Mouse (Mus musculus): ENCODE data around the gene Ulk1. TPM values are rescaled to one million over a fixed set of nuclear protein-coding genes. Genes with fewer than 3 reads are reported as not detected.
"Not testable (repeated sequence)": the region's sequence is repeated elsewhere in the genome, so short reads cannot be mapped to it uniquely, and the experiment has no call there.

The Ulk1 gene
- polyA plus RNA-seq, 1 experiment from 2014 or later, result 27.4 TPM

DNA sequence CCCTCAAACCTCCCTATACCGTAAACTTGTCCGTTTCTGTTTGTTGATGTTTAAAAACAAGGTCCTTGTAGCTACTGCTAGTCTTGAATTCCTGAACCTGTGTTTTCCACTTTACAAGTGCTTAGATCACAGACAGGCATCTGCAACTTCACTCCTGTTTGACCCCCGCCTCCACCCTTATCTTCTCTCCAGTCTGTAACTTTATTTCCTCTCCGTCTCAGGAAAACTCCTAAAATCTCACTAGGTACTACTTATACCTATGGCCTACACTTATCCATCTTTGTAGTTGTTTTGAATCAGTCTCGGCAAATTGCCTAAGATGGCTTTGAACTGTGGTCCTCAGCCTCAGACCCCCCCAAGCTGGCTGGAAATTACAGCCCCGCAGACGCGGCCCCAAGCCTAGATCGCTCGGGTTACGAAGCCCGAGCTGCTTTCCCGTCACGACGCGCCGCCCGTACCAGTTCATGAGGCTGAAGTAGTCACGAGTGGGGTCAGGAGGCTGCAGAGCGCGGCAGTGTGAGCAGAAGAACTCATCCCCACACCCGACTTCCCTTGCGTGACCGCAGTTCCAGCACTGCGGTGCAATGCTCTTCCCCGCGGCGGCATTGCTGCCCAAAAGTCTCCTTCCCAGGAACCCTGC, 29.3 kb upstream of the Ulk1 start:
- 7% methylated on average over 28 of the region's 28 CpGs for WGBS
- Histone ChIP-seq H3K36me3 (replicated peaks; ENCODE audit: control insufficient read depth, insufficient read depth, low read depth, low read length) (no peaks in the 10 kb centered on the region), H3K27me3 (ENCODE audit: control insufficient read depth, insufficient read depth, low read length) (no peaks in the 10 kb centered on the region), H3K9me3 (replicated peaks; ENCODE audit: control insufficient read depth, low read length) (no peaks in the 10 kb centered on the region), H3K27ac (replicated peaks; ENCODE audit: low read depth, low read length) (peak overlapping the region; percentile 65), H3K9ac (replicated peaks; ENCODE audit: low read length) (peak overlapping the region; percentile 81), H3K4me2 (ENCODE audit: low read depth, low read length) (peak overlapping the region; percentile 78), H3K4me1 (ENCODE audit: control insufficient read depth, insufficient read depth, low read length) (no peaks in the 10 kb centered on the region), H3K4me3 (ENCODE audit: low read depth, low read length) (peak overlapping the region; percentile 75)
- ATAC-seq (replicated peaks; ENCODE audit: insufficient number of reproducible peaks, low FRiP score, low TSS enrichment, low read depth), result peak; percentile 57
- DNase-seq (ENCODE audit: low spot score), result peak; percentile 15

DNA sequence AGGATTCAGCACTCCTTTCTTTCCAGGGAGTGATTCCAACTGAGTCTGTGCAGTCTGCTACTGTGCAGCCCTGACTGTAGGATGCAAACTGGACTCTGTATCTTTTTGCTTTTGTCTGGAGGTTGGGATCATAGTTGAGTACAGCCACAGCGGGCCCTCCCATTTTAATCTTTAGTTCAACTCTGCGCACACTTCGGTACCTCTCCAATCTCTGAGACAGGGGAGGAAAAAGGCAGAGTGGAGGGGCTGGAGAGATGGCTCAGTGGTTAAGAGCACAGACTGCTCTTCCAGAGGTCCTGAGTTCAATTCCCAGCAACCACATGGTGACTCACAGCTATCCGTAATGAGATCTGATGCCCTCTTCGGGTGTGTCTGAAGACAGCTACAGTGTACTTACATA, 28.1 kb upstream of the Ulk1 start:
- not testable (repeated sequence) for H3K9me3 ChIP-seq (replicated peaks; ENCODE audit: control insufficient read depth, low read length); H3K4me2 ChIP-seq (ENCODE audit: low read depth, low read length); H3K4me1 ChIP-seq (ENCODE audit: control insufficient read depth, insufficient read depth, low read length); H3K36me3 ChIP-seq (replicated peaks; ENCODE audit: control insufficient read depth, insufficient read depth, low read depth, low read length); H3K27me3 ChIP-seq (ENCODE audit: control insufficient read depth, insufficient read depth, low read length); H3K9ac ChIP-seq (replicated peaks; ENCODE audit: low read length); H3K27ac ChIP-seq (replicated peaks; ENCODE audit: low read depth, low read length); ATAC-seq (replicated peaks; ENCODE audit: insufficient number of reproducible peaks, low FRiP score, low TSS enrichment, low read depth); DNase-seq (ENCODE audit: low spot score); H3K4me3 ChIP-seq (ENCODE audit: low read depth, low read length)
- WGBS, result 90% methylated on average over 5 of the region's 5 CpGs

DNA sequence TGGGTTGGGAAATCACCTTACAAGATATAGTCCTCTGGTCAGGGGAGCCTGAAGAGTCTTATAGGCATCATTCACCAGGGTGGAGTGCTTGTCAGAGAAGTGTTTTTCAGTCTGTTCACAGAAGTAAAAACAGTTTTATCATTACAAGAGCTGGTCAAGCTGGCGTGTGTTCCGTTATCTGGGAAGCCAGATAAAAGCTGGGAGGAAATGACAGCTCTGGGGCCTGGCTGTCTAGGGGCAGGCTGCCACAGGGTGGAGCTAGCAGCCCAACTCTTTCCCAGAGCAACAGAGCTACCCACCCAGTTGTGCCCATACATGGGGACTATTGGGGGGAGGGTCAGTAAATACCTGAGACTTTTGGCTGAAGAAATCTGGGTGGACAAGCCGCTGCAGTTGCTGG, 26.1 kb upstream of the Ulk1 start:
- Histone ChIP-seq H3K4me3 (ENCODE audit: low read depth, low read length) (no peak overlapping the region), H3K9ac (replicated peaks; ENCODE audit: low read length) (no peak overlapping the region), H3K9me3 (replicated peaks; ENCODE audit: control insufficient read depth, low read length) (no peaks in the 10 kb centered on the region), H3K27me3 (ENCODE audit: control insufficient read depth, insufficient read depth, low read length) (no peaks in the 10 kb centered on the region), H3K4me2 (ENCODE audit: low read depth, low read length) (no peak overlapping the region), H3K4me1 (ENCODE audit: control insufficient read depth, insufficient read depth, low read length) (no peaks in the 10 kb centered on the region), H3K27ac (replicated peaks; ENCODE audit: low read depth, low read length) (no peak overlapping the region), H3K36me3 (replicated peaks; ENCODE audit: control insufficient read depth, insufficient read depth, low read depth, low read length) (no peaks in the 10 kb centered on the region)
- ATAC-seq (replicated peaks; ENCODE audit: insufficient number of reproducible peaks, low FRiP score, low TSS enrichment, low read depth), result no peak
- WGBS, result 38% methylated on average over 3 of the region's 3 CpGs
- DNase-seq (ENCODE audit: low spot score), result peak; percentile 48

- ATAC-seq (replicated peaks; ENCODE audit: insufficient number of reproducible peaks, low FRiP score, low TSS enrichment, low read depth) (no peak), DNase-seq (ENCODE audit: low spot score) (no peak)
- no peak overlapping the region for H3K4me2 ChIP-seq (ENCODE audit: low read depth, low read length)
- H3K27ac ChIP-seq (replicated peaks; ENCODE audit: low read depth, low read length), result no peak overlapping the region
- H3K4me3 ChIP-seq (ENCODE audit: low read depth, low read length), result no peak overlapping the region
- WGBS, result 86% methylated on average over 5 of the region's 5 CpGs
- no peaks in the 10 kb centered on the region for H3K27me3 ChIP-seq (ENCODE audit: control insufficient read depth, insufficient read depth, low read length)
- H3K4me1 ChIP-seq (ENCODE audit: control insufficient read depth, insufficient read depth, low read length), result no peaks in the 10 kb centered on the region
- no peaks in the 10 kb centered on the region for H3K9me3 ChIP-seq (replicated peaks; ENCODE audit: control insufficient read depth, low read length)
- H3K9ac ChIP-seq (replicated peaks; ENCODE audit: low read length), result no peak overlapping the region
- H3K36me3 ChIP-seq (replicated peaks; ENCODE audit: control insufficient read depth, insufficient read depth, low read depth, low read length), result no peaks in the 10 kb centered on the region
Observed at GRCm38 (mm10) chr5:110831036-110831720, 21.3 kb upstream of the Ulk1 start.

- H3K4me2 ChIP-seq (ENCODE audit: low read depth, low read length), result no peak overlapping the region
- H3K4me3 ChIP-seq (ENCODE audit: low read depth, low read length), result no peak overlapping the region
- H3K4me1 ChIP-seq (ENCODE audit: control insufficient read depth, insufficient read depth, low read length), result no peaks in the 10 kb centered on the region
- H3K27me3 ChIP-seq (ENCODE audit: control insufficient read depth, insufficient read depth, low read length), result no peaks in the 10 kb centered on the region
- no peak overlapping the region for H3K9ac ChIP-seq (replicated peaks; ENCODE audit: low read length)
- no peak for ATAC-seq (replicated peaks; ENCODE audit: insufficient number of reproducible peaks, low FRiP score, low TSS enrichment, low read depth)
- no peak for DNase-seq (ENCODE audit: low spot score)
- H3K9me3 ChIP-seq (replicated peaks; ENCODE audit: control insufficient read depth, low read length), result no peaks in the 10 kb centered on the region
- H3K36me3 ChIP-seq (replicated peaks; ENCODE audit: control insufficient read depth, insufficient read depth, low read depth, low read length), result no peaks in the 10 kb centered on the region
- H3K27ac ChIP-seq (replicated peaks; ENCODE audit: low read depth, low read length), result no peak overlapping the region
- WGBS, result 91% methylated on average over 5 of the region's 5 CpGs
Observed at GRCm38 (mm10) chr5:110827576-110827975, 17.7 kb upstream of the Ulk1 start.

- no peaks in the 10 kb centered on the region for H3K27me3 ChIP-seq (ENCODE audit: control insufficient read depth, insufficient read depth, low read length)
- H3K27ac ChIP-seq (replicated peaks; ENCODE audit: low read depth, low read length), result no peak overlapping the region
- ATAC-seq (replicated peaks; ENCODE audit: insufficient number of reproducible peaks, low FRiP score, low TSS enrichment, low read depth) (no peak), DNase-seq (ENCODE audit: low spot score) (no peak)
- no peaks in the 10 kb centered on the region for H3K36me3 ChIP-seq (replicated peaks; ENCODE audit: control insufficient read depth, insufficient read depth, low read depth, low read length)
- H3K4me3 ChIP-seq (ENCODE audit: low read depth, low read length), result no peak overlapping the region
- H3K4me2 ChIP-seq (ENCODE audit: low read depth, low read length), result no peak overlapping the region
- H3K9ac ChIP-seq (replicated peaks; ENCODE audit: low read length), result no peak overlapping the region
- no peaks in the 10 kb centered on the region for H3K9me3 ChIP-seq (replicated peaks; ENCODE audit: control insufficient read depth, low read length)
- no peaks in the 10 kb centered on the region for H3K4me1 ChIP-seq (ENCODE audit: control insufficient read depth, insufficient read depth, low read length)
- 93% methylated on average over 8 of the region's 8 CpGs for WGBS
Observed at GRCm38 (mm10) chr5:110826781-110827495, 17.0 kb upstream of the Ulk1 start.

GRCm38 (mm10) chr5:110824421-110824820, 14.5 kb upstream of the Ulk1 start:
- no peaks in the 10 kb centered on the region for H3K27me3 ChIP-seq (ENCODE audit: control insufficient read depth, insufficient read depth, low read length)
- H3K4me1 ChIP-seq (ENCODE audit: control insufficient read depth, insufficient read depth, low read length), result no peaks in the 10 kb centered on the region
- no peak overlapping the region for H3K27ac ChIP-seq (replicated peaks; ENCODE audit: low read depth, low read length)
- DNase-seq (ENCODE audit: low spot score) (no peak), ATAC-seq (replicated peaks; ENCODE audit: insufficient number of reproducible peaks, low FRiP score, low TSS enrichment, low read depth) (no peak)
- no peaks in the 10 kb centered on the region for H3K9me3 ChIP-seq (replicated peaks; ENCODE audit: control insufficient read depth, low read length)
- no peaks in the 10 kb centered on the region for H3K36me3 ChIP-seq (replicated peaks; ENCODE audit: control insufficient read depth, insufficient read depth, low read depth, low read length)
- H3K4me2 ChIP-seq (ENCODE audit: low read depth, low read length), result no peak overlapping the region
- 90% methylated on average over 4 of the region's 4 CpGs for WGBS
- H3K9ac ChIP-seq (replicated peaks; ENCODE audit: low read length), result no peak overlapping the region
- no peak overlapping the region for H3K4me3 ChIP-seq (ENCODE audit: low read depth, low read length)

All from embryonic facial prominence, embryonic 11.5 days (tissue).